Mouse (Mus musculus): ENCODE data around the gene Thsd4.

- TF ChIP-seq CTCF (IDR thresholded peaks at IDR 0.05; ENCODE audit: control insufficient read depth, insufficient read depth, low read length) (no peak), POLR2A (IDR thresholded peaks at IDR 0.05; ENCODE audit: borderline replicate concordance, control insufficient read depth, low read depth, low read length) (no peak)
These were observed 19.6 kb downstream of the Thsd4 start for GRCm38 (mm10) chr9:60502220-60502619.
